Mouse (Mus musculus): ENCODE data around the gene Hck. TPM values are rescaled to one million over a fixed set of nuclear protein-coding genes. Genes with fewer than 3 reads are reported as not detected.

Hck gene
- polyA plus RNA-seq (2011; ENCODE audit: insufficient read length, low read depth, missing spikeins): 0.90 and 4.2 TPM in 2 replicates

GRCm38 (mm10) chr2:153108313-153109264 lies at the start of gene Hck:
Gene Hck, plus strand, starts transcription at chr2:153108468.
- TF ChIP-seq CTCF (IDR thresholded peaks at IDR 0.05; ENCODE audit: borderline replicate concordance, insufficient read depth, low read length) (no peak), POLR2A (IDR thresholded peaks at IDR 0.05; ENCODE audit: low read depth, low read length) (0 out of 2 replicates have a peak, but pooled peaks have one; percentile 28)
- no peaks in the 10 kb centered on the region for H3K4me1 ChIP-seq (ENCODE audit: control insufficient read depth, insufficient read depth, low read length)
- H3K27ac ChIP-seq (ENCODE audit: insufficient read depth, low read length): no peak within 1 kb of the TSS
- peak within 1 kb of the TSS; percentile 44 for H3K4me3 ChIP-seq (ENCODE audit: insufficient read depth, low read length)

- H3K27ac ChIP-seq (ENCODE audit: insufficient read depth, low read length): no peak overlapping the region
- H3K4me3 ChIP-seq (ENCODE audit: insufficient read depth, low read length): no peak overlapping the region
- TF ChIP-seq POLR2A (IDR thresholded peaks at IDR 0.05; ENCODE audit: low read depth, low read length) (no peak), CTCF (IDR thresholded peaks at IDR 0.05; ENCODE audit: borderline replicate concordance, insufficient read depth, low read length) (no peak)
- no peaks in the 10 kb centered on the region for H3K4me1 ChIP-seq (ENCODE audit: control insufficient read depth, insufficient read depth, low read length)
Observed at GRCm38 (mm10) chr2:153060216-153060615, 48.1 kb upstream of the Hck start.

- no peak for TF ChIP-seq POLR2A (IDR thresholded peaks at IDR 0.05; ENCODE audit: low read depth, low read length)
- TF ChIP-seq CTCF (IDR thresholded peaks at IDR 0.05; ENCODE audit: borderline replicate concordance, insufficient read depth, low read length): no peak
- no peak overlapping the region for H3K4me3 ChIP-seq (ENCODE audit: insufficient read depth, low read length)
- H3K27ac ChIP-seq (ENCODE audit: insufficient read depth, low read length): no peak overlapping the region
- no peaks in the 10 kb centered on the region for H3K4me1 ChIP-seq (ENCODE audit: control insufficient read depth, insufficient read depth, low read length)
Observed at GRCm38 (mm10) chr2:153063394-153063793, 44.9 kb upstream of the Hck start.

GRCm38 (mm10) chr2:153064190-153064970 lies 43.9 kb upstream of the Hck start:
- TF ChIP-seq POLR2A (IDR thresholded peaks at IDR 0.05; ENCODE audit: low read depth, low read length) (no peak), CTCF (IDR thresholded peaks at IDR 0.05; ENCODE audit: borderline replicate concordance, insufficient read depth, low read length) (no peak)
- no peaks in the 10 kb centered on the region for H3K4me1 ChIP-seq (ENCODE audit: control insufficient read depth, insufficient read depth, low read length)
- H3K27ac ChIP-seq (ENCODE audit: insufficient read depth, low read length): no peak overlapping the region
- H3K4me3 ChIP-seq (ENCODE audit: insufficient read depth, low read length): no peak overlapping the region

GRCm38 (mm10) chr2:153065747-153066508 lies 42.3 kb upstream of the Hck start, which contains the start of gene Ccm2l:
Gene Ccm2l, plus strand, starts transcription at chr2:153065955.
- H3K27ac ChIP-seq (ENCODE audit: insufficient read depth, low read length): no peak within 1 kb of the TSS
- TF ChIP-seq CTCF (IDR thresholded peaks at IDR 0.05; ENCODE audit: borderline replicate concordance, insufficient read depth, low read length) (no peak), POLR2A (IDR thresholded peaks at IDR 0.05; ENCODE audit: low read depth, low read length) (no peak)
- H3K4me1 ChIP-seq (ENCODE audit: control insufficient read depth, insufficient read depth, low read length): no peaks in the 10 kb centered on the region
- H3K4me3 ChIP-seq (ENCODE audit: insufficient read depth, low read length): no peak within 1 kb of the TSS

- H3K27ac ChIP-seq (ENCODE audit: insufficient read depth, low read length): no peak overlapping the region
- TF ChIP-seq CTCF (IDR thresholded peaks at IDR 0.05; ENCODE audit: borderline replicate concordance, insufficient read depth, low read length) (no peak), POLR2A (IDR thresholded peaks at IDR 0.05; ENCODE audit: low read depth, low read length) (no peak)
- no peak overlapping the region for H3K4me3 ChIP-seq (ENCODE audit: insufficient read depth, low read length)
- H3K4me1 ChIP-seq (ENCODE audit: control insufficient read depth, insufficient read depth, low read length): no peaks in the 10 kb centered on the region
Observed at GRCm38 (mm10) chr2:153066991-153067390, 41.3 kb upstream of the Hck start.

- Histone ChIP-seq H3K4me1 (ENCODE audit: control insufficient read depth, insufficient read depth, low read length) (no peaks in the 10 kb centered on the region), H3K4me3 (ENCODE audit: insufficient read depth, low read length) (no peak overlapping the region), H3K27ac (ENCODE audit: insufficient read depth, low read length) (no peak overlapping the region)
- TF ChIP-seq CTCF (IDR thresholded peaks at IDR 0.05; ENCODE audit: borderline replicate concordance, insufficient read depth, low read length) (peak; percentile 63; the same call in 1 of the 2 replicates), POLR2A (IDR thresholded peaks at IDR 0.05; ENCODE audit: low read depth, low read length) (no peak)
Observed at GRCm38 (mm10) chr2:153070762-153071490, 37.3 kb upstream of the Hck start.

GRCm38 (mm10) chr2:153071491-153072184 lies 36.6 kb upstream of the Hck start:
- no peaks in the 10 kb centered on the region for H3K4me1 ChIP-seq (ENCODE audit: control insufficient read depth, insufficient read depth, low read length)
- H3K4me3 ChIP-seq (ENCODE audit: insufficient read depth, low read length): no peak overlapping the region
- TF ChIP-seq POLR2A (IDR thresholded peaks at IDR 0.05; ENCODE audit: low read depth, low read length) (no peak), CTCF (IDR thresholded peaks at IDR 0.05; ENCODE audit: borderline replicate concordance, insufficient read depth, low read length) (no peak)
- H3K27ac ChIP-seq (ENCODE audit: insufficient read depth, low read length): no peak overlapping the region
